Mouse (Mus musculus) midbrain, postnatal 0 days (tissue): ENCODE results near the gene Wdr95. TPM values are rescaled to one million over a fixed set of nuclear protein-coding genes. Genes with fewer than 3 reads are reported as not detected.

ENCODE experiments used
- ATAC-seq: fragments of 200-750 bp; cut with Nextera tagmentation; 2 replicates; pipeline ENCODE4 v1.8.0; 2017; ENCODE audit warnings: moderate number of reproducible peaks, mild to moderate bottlenecking, moderate TSS enrichment, moderate library complexity; ENCODE audit not compliant: low FRiP score
- DNase-seq: peaks from one replicate; pipeline ENCODE4 v3.0.0-alpha.2; 2015; ENCODE audit warnings: low spot score
- H3K27ac ChIP-seq: fragments of 300-500 bp; sonication (generic); 2 replicates; pipeline ENCODE4 v1.5.1; 2014; ENCODE audit warnings: low read depth, mild to moderate bottlenecking, low read length, mixed read lengths
- H3K27me3 ChIP-seq: fragments of 300-500 bp; sonication (generic); 2 replicates; pipeline ENCODE4 v1.6.1; 2014; ENCODE audit warnings: low read length, control low read depth, mixed read lengths; ENCODE audit not compliant: insufficient read depth
- H3K36me3 ChIP-seq: fragments of 300-500 bp; sonication (generic); 2 replicates; pipeline ENCODE4 v1.6.1; 2014; ENCODE audit warnings: low read length, control low read depth, mixed read lengths; ENCODE audit not compliant: insufficient read depth
- H3K4me1 ChIP-seq: fragments of 300-500 bp; sonication (generic); 2 replicates; pipeline ENCODE4 v1.6.1; 2014; ENCODE audit warnings: mild to moderate bottlenecking, control low read depth, antibody characterized with exemption, low read length, mixed read lengths; ENCODE audit not compliant: insufficient read depth
- H3K4me2 ChIP-seq: fragments of 300-500 bp; sonication (generic); 2 replicates; pipeline ENCODE4 v1.6.1; 2014; ENCODE audit warnings: low read depth, mild to moderate bottlenecking, low read length, mixed read lengths; ENCODE audit not compliant: poor library complexity, severe bottlenecking
- H3K4me3 ChIP-seq: fragments of 300-500 bp; sonication (generic); 2 replicates; pipeline ENCODE4 v1.5.1; 2014; ENCODE audit warnings: low read depth, mild to moderate bottlenecking, low read length, moderate library complexity
- H3K9ac ChIP-seq: fragments of 300-500 bp; sonication (generic); replicated peaks from 2 replicates; pipeline ENCODE4 v1.6.1; 2014; ENCODE audit warnings: mild to moderate bottlenecking, low read length, moderate library complexity, mixed read lengths; ENCODE audit not compliant: poor library complexity, severe bottlenecking
- H3K9me3 ChIP-seq: fragments of 300-500 bp; sonication (generic); 2 replicates; pipeline ENCODE4 v1.6.1; 2016; ENCODE audit warnings: low read length, control low read depth
- CTCF ChIP-seq: IDR thresholded peaks from 2 replicates; pipeline ENCODE4 v1.5.1; 2016; ENCODE audit warnings: antibody characterized with exemption, mild to moderate bottlenecking
- WGBS: fragments of 180-500 bp; shearing (Covaris S2); extraction: QIAGEN DNeasy Blood & Tissue Kit; methylation state at CpG from one replicate; pipeline ENCODE4 v1.1.7; 2014; 5-methylcytosine and 5-hydroxymethylcytosine counted together
- polyA plus RNA-seq: library from polyadenylated mRNA; unstranded; fragments of >200 nt; fragmentation: Nextera tagmentation; extraction: Ambion mirVana; gene quantifications from 2 replicates; pipeline ENCODE4 v1.2.1, GENCODE M21; 2015
- total RNA-seq: library from RNA; depleted of rRNA; stranded (reverse); fragments of >200 nt; gene quantifications from 2 replicates; pipeline ENCODE4 v1.2.3, GENCODE M21; 2014

Gene Wdr95
- total and polyA plus RNA-seq, 2 experiments from 2014 or later = 0.33 to 0.41 TPM

DNA sequence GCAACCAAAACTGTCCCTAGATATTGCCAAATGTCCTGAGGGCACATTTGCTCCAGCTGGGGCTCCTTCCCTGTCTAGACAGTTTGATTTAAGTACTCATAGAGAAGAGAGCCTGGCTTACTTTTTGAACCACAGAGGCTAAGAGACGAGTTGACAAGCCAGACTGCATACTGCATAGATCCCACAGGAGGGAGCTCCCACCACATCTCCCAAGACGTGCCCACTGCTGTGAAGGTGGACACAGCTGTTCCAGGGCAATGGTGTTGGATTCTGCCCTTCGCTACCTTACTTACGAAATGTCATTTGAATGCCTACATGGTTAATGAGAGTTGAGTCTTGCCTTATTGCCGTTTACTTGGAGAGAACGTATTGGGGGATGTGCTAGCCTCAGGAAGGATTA, 113.9 kb downstream of the Wdr95 start:
- DNase-seq (peak; percentile 51), ATAC-seq (no peak)
- Histone ChIP-seq H3K4me1 (no peaks in the 10 kb centered on the region; the same call in 1 of the 2 replicates), H3K27me3 (no peaks in the 10 kb centered on the region), H3K4me2 (no peak overlapping the region), H3K4me3 (no peak overlapping the region), H3K27ac (no peak overlapping the region), H3K9ac (no peak overlapping the region), H3K36me3 (no peaks in the 10 kb centered on the region), H3K9me3 (no peaks in the 10 kb centered on the region)
- peak; percentile 78 for TF ChIP-seq CTCF
- 48% methylated on average over 6 of the region's 6 CpGs for WGBS

DNA sequence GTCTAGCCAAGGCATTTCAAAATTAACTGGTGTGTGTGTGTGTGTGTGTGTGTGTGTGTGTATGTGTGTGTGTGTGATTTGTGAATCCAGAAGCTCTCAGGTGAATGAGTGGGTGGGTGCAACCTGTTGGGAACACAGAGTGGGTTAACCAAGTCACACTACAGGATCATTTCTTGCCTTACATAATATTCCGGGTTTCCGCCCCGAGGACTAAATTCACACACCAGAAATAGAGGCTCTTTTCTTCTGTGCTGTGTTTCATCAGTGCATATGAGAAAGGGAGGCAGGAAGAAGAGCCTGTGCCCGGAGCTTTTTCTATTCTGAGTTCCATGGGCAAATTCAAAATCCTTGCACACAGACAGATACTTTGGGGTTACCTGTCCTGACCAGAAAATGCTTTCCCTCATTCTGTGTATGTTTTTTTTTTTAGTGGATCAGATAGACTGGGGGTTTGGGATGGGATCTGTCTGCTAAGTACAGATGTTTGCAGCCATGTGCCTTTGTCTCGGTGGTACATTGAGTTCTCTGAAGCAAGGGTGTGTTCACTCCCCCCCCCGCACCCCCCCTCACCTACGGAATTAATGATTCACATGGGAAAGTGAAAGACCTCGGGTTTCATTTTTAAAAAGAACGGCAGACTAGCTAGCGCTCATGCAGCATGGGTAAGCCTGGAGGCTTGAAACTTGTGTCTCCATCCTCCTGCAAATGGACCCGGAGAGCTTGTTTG, 114.5 kb downstream of the Wdr95 start:
- no peak for ATAC-seq
- H3K4me2 ChIP-seq = no peak overlapping the region
- no peak overlapping the region for H3K9ac ChIP-seq
- no peak overlapping the region for H3K27ac ChIP-seq
- WGBS = 77% methylated on average over 11 of the region's 11 CpGs
- H3K27me3 ChIP-seq = no peaks in the 10 kb centered on the region
- no peak overlapping the region for H3K4me3 ChIP-seq
- TF ChIP-seq CTCF = no peak
- no peak for DNase-seq
- no peaks in the 10 kb centered on the region for H3K9me3 ChIP-seq
- no peaks in the 10 kb centered on the region for H3K4me1 ChIP-seq
- H3K36me3 ChIP-seq = no peaks in the 10 kb centered on the region

DNA sequence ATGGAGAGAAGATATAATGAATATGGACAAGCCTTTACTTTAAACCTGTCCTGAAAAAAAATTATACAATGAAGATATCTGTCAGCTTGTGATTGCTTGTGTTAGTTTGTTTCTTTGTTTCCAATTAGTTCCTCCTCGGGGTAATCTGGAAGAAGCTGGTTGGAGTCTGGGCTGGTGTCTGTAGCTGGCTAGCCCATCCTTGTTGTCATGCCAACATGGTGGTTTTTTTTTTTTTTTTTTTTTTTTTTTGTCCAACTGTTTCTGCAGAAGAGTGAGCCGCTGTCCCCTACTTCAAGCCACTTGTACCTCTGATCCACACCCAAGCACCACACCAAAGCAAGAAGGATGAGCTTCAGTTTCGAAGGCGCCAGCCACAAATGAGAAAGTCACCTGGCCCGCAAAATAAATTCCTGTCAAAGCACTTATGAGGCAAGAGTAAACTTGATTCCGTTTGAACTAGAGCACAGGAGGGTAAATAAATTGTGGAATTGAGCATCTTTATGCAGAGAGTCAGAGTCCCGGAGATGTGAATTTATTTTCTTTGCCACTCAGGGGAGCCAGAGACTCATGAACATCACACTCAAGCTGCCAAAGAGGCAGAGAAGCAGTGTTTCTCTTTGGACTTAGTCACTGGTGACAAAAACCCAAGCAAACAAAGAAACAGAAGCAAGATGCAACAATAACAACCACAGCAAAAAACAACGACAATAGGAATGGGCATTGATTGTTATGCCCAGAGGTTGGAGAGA, 119.1 kb downstream of the Wdr95 start:
- Histone ChIP-seq H3K27ac (peak overlapping the region; percentile 51), H3K4me2 (no peak overlapping the region), H3K27me3 (no peaks in the 10 kb centered on the region), H3K4me1 (peaks cover 2% of the 10 kb centered on the region; the same call in 1 of the 2 replicates), H3K36me3 (no peaks in the 10 kb centered on the region), H3K4me3 (no peak overlapping the region), H3K9me3 (no peaks in the 10 kb centered on the region), H3K9ac (no peak overlapping the region)
- peak; percentile 54 for ATAC-seq
- 42% methylated on average over 8 of the region's 8 CpGs for WGBS
- peak; percentile 70 for DNase-seq
- TF ChIP-seq CTCF = peak; percentile 76

DNA sequence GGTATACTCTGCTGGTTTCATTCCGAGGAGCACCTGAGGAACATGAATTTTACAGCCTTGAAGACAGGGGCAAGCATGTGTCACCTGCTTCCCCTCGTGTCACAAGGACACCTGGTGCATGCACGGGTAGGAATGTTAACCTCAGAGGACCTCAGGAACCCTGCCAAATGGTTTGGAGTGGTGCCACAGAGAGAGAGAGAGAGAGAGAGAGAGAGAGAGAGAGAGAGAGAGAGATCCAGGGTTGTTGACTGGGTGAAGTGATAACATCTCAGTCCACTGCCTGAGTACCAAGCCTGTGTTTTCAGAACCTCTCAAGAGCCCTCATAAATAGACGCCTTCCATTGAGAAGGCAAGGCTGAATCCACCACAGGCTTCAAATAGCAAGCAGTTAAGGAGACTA, 119.7 kb downstream of the Wdr95 start:
- H3K9me3 ChIP-seq = no peaks in the 10 kb centered on the region
- DNase-seq = no peak
- 62% methylated on average over 4 of the region's 4 CpGs for WGBS
- H3K36me3 ChIP-seq = no peaks in the 10 kb centered on the region
- TF ChIP-seq CTCF = no peak
- H3K27ac ChIP-seq = peak overlapping the region; percentile 51
- H3K9ac ChIP-seq = no peak overlapping the region
- H3K27me3 ChIP-seq = no peaks in the 10 kb centered on the region
- H3K4me3 ChIP-seq = no peak overlapping the region
- H3K4me1 ChIP-seq = peaks cover 2% of the 10 kb centered on the region; the same call in 1 of the 2 replicates
- no peak for ATAC-seq
- H3K4me2 ChIP-seq = no peak overlapping the region

DNA sequence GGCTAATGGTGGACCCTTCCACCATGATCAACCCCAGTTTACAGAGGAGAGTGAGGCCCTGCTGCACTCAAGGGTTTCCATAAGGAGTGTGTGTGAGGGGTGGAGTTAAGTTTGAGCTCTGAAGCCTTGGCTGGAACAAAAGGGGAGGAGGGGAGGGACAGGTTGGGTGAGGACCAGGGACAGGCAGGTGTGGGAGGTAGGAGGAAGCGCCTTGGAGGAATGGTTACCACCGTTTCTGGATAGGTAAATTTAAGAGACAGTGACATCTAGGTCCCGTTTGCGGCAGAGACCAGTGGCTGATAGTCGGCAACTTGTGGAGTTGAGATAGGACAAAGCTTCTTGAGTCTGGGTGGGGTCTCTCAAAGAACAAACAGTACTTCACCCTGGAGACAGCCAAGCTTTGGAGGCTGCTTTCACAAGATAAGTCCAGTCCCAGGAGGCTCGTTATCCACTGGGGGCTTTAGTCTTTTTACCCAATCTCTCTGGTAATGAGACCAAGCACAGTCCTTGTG, 120.5 kb downstream of the Wdr95 start:
- ATAC-seq (no peak), DNase-seq (no peak)
- Histone ChIP-seq H3K4me1 (peaks cover 2% of the 10 kb centered on the region; the same call in 1 of the 2 replicates), H3K9me3 (no peaks in the 10 kb centered on the region), H3K36me3 (no peaks in the 10 kb centered on the region), H3K27me3 (no peaks in the 10 kb centered on the region), H3K27ac (no peak overlapping the region), H3K4me2 (no peak overlapping the region), H3K4me3 (no peak overlapping the region), H3K9ac (no peak overlapping the region)
- WGBS = 80% methylated on average over 6 of the region's 6 CpGs
- no peak for TF ChIP-seq CTCF
